Mouse (Mus musculus): ENCODE measurements around the gene Ctu2. TPM values are rescaled to one million over a fixed set of nuclear protein-coding genes. Genes with fewer than 3 reads are reported as not detected.
A peak's percentile ranks its signal among the peaks of the same experiment; 100 is the strongest.

The Ctu2 gene
- total RNA-seq (2021) = 10 to 100 TPM; 19.7 to 29.1 TPM

- intact Hi-C loops (cut with DNase I) = loop anchor here (2.0 kb wide), 1 partner anchor 99 kb away; the partner anchor contains the start of gene Zc3h18
- peak; percentile 91 to 96 for DNase-seq (ENCODE audit: low spot score in 2 of 2)
Observed at GRCm38 (mm10) chr8:122475580-122476320, at the start of gene Ctu2, which contains the start of gene Rnf166. TSS of gene Ctu2 (plus strand) at chr8:122476143. TSS of gene Rnf166 (minus strand) at chr8:122476064.

- DNase-seq (ENCODE audit: low spot score in 2 of 2) = no peak
- intact Hi-C loops (cut with DNase I) = no loop called here
Observed at GRCm38 (mm10) chr8:122426145-122426544, 49.8 kb upstream of the Ctu2 start.

DNA sequence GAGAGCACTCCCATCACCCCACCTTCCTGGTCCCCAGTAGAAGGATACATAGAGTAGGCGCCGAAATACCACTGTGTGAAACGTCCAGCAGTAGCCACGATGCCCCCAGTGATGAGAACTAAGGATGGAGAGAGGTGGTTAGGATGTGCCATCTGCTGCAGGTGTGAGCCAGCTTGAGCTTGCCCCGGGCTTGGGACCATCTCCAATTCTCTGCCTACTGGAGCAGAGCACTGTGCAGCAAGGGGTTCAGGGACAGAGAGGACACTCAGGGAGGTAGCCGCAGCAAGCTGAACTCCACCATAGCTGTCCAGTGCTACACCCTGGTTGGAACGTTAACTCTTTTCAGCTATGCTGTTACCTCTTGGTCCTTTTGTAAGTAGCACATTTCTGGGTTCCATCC, 48.3 kb upstream of the Ctu2 start:
- intact Hi-C loops (cut with DNase I) = no loop called here
- DNase-seq (ENCODE audit: low spot score in 2 of 2) = no peak

GRCm38 (mm10) chr8:122428163-122428562, 47.8 kb upstream of the Ctu2 start:
- DNase-seq (ENCODE audit: low spot score in 2 of 2) = no peak
- intact Hi-C loops (cut with DNase I) = no loop called here

- no peak for DNase-seq (ENCODE audit: low spot score in 2 of 2)
- intact Hi-C loops (cut with DNase I) = no loop called here
Observed at GRCm38 (mm10) chr8:122430058-122430636, 45.8 kb upstream of the Ctu2 start.

DNA sequence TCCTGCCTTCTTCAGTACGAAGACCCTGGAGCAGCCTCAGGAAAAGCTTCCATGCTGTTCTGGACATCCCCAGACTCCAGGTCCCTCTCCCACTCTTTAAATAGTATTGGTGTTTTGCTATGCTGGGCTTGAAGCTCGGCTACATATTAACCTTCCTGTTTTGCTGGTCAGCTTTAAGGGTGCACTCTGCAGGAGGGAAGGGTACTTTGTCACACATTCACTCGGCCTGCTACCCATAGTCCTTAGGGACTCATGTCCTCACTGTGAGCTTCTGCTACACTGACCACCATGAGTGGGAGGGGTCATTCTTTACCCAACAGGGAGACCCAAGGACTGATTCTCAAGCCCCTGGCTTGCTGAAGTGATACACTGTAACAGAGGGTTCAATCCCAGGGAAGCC, 45.3 kb upstream of the Ctu2 start:
- intact Hi-C loops (cut with DNase I) = no loop called here
- no peak for DNase-seq (ENCODE audit: low spot score in 2 of 2)

DNA sequence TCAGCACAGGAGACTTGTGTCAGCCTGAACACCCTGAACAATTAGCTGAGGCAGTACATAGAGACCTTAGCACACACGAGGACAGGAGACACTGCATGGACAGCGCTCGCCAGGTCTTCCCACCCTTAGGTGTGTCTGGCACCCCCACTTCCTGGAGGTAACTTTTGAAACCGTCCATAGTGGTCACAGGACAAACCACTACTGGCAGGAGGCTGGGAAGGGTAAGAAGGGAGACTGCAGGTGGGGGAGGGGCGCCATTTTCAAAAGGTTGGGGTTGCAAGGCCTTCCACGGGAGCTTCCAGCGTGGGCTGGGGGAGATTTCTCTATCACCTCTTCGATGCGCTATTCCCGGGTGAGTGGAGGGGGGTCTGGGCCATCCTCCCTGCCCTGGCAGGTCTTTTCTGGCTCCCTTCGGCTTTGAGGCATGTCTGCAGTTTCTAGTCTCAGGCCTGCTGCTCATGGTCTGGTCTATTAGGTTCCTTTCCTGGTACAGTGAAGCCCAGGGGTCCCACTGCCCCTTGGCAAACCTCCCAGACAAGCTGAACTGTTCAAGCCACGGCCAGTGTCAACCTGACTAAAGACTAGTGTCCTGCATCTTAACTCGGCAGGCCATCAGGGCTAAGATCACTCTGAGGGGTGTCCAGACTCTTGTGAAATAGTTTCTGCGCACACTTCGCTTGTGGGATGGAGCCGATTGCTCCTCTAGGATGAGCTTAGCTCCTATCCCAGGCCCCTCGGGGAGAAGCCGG, 44.1 kb upstream of the Ctu2 start:
- DNase-seq (ENCODE audit: low spot score in 2 of 2) = no peak
- intact Hi-C loops (cut with DNase I) = no loop called here

GRCm38 (mm10) chr8:122432443-122433268, 43.3 kb upstream of the Ctu2 start, which contains the start of gene Cyba:
TSS of gene Cyba (minus strand) at chr8:122432930.
- no peak for DNase-seq (ENCODE audit: low spot score in 2 of 2)
- intact Hi-C loops (cut with DNase I) = no loop called here

DNA sequence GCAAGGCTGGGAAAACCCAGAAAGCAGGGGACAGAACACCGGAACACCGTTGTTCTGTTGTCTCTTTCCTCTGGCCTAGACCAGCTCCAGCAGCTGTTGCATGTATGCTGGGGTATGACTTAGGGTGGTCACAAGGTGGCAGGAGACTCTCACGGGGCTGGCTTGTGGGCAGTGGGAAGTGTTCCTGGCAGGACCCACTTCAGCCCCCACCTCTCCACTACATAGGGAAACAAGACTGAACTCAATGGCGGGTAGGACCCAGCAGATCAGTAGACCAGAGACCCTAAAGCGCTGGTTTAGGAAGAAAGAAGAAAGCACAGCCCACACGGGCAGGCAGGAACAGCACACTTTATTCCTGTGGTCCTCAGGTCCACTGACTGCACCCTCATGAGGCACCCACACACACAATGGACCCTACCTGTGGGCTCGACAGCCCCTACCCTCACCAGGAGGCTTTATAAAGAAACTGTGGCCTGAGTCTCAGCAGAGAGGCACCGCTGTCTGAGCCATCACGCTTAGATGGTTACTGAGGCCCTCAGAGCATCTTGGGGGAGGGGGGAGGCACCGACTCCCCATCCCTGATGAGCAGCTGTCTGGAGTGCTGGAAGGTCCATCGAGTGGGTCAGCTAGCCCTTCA, 42.6 kb upstream of the Ctu2 start:
- intact Hi-C loops (cut with DNase I) = no loop called here
- DNase-seq (ENCODE audit: low spot score in 2 of 2) = no peak

GRCm38 (mm10) chr8:122435375-122435774, 40.6 kb upstream of the Ctu2 start:
- intact Hi-C loops (cut with DNase I) = no loop called here
- no peak for DNase-seq (ENCODE audit: low spot score in 2 of 2)

DNA sequence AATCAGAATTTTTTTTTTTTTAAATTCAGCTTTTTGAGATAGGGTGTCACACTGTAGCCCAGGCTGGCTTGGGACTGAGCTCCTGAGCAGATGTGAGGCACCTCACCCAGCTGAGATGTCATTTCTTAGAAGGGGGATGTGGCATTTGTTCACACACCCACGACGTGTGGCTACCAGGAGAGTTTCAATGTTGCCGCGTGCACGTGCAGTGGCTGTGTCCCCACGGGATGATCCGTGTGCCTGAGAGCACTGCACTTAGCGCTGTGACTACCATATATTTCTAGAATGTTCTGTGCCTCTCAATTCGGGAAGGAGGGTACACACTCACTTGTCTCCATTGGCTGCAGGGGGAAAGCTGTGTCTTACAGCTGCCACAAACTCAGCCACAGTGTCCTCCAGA, 39.8 kb upstream of the Ctu2 start:
- intact Hi-C loops (cut with DNase I) = no loop called here
- no peak for DNase-seq (ENCODE audit: low spot score in 2 of 2)

DNA sequence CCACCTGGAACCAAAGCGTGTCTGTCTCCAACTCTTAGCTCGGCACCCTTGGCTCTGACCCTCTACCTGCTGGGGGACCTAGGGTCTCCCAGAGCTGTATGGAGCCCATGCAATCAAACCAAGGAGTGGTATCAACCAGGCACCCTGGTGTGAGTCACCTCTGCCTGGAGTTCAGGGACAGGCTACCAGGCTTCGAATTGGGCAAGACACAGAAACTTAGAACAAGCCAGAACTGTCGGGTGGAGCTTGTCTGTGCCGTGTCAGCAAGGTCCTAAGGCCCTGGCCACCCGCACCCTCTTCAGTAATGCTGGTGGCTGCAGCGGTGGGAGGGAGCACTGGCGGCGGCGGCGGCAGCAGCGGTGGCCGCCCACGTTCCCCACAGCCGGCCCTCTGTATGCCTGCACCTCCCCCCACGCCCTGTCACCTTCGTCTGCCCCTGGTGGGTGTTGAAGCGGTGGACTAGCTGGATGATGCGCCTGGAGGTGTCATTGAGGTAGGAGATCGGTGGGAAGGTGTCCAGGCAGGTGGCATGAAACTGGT, 39.3 kb upstream of the Ctu2 start:
- no peak for DNase-seq (ENCODE audit: low spot score in 2 of 2)
- intact Hi-C loops (cut with DNase I) = no loop called here

GRCm38 (mm10) chr8:122437708-122438331, 38.1 kb upstream of the Ctu2 start:
- DNase-seq (ENCODE audit: low spot score in 2 of 2) = no peak
- intact Hi-C loops (cut with DNase I) = no loop called here

DNA sequence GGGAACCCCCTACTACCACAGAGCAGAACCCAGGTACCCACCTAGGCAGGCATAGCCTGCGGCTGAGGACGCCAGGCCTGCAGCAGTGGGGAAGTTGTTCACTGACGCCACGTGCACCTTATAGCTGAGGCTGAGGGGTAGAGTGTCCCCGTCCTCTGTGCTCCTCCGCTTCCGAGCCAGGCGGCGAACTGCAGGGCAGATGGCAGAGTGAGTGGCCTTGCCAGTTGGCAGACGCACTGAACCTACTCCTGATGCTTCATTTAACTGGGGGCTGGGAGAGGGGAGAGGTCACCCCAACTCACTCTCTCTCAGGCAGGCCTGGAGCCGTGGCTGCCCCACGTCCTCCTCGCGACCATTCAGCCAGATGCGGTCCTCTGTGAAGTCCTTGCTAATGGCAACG, 36.6 kb upstream of the Ctu2 start:
- intact Hi-C loops (cut with DNase I) = no loop called here

GRCm38 (mm10) chr8:122441326-122441725, 34.6 kb upstream of the Ctu2 start:
- no peak for DNase-seq (ENCODE audit: low spot score in 2 of 2)
- intact Hi-C loops (cut with DNase I) = no loop called here

More for the DNA sequence above, 36.6 kb upstream of the Ctu2 start:
- DNase-seq (ENCODE audit: low spot score in 2 of 2) = no peak

- intact Hi-C loops (cut with DNase I) = loop anchor here (2.0 kb wide), 1 partner anchor 66 kb away; the partner anchor contains the start of gene Zc3h18
- DNase-seq (ENCODE audit: low spot score in 2 of 2) = no peak
Observed at GRCm38 (mm10) chr8:122442356-122442755, 33.6 kb upstream of the Ctu2 start.

DNA sequence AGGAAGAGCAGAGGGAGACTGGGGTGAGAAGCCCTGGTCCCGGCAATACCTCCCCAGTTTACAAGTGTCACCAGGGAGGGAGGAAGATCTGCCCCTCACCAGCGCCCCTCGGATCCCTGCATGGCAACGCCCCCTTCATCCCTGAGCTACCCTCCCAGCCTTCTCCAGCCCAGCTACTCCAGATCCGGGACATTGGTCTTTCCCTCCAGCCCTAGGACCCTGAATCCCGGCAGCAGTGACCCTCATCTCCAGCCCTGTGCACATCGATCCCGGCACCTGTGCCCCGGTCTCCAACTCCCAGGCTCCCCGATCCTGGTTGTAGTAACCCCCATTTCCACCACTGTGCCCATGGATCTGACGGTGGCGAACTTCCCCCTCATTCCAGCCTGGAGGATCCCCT, 33.2 kb upstream of the Ctu2 start:
- intact Hi-C loops (cut with DNase I) = loop anchor here (2.0 kb wide), 1 partner anchor 66 kb away; the partner anchor contains the start of gene Zc3h18
- DNase-seq (ENCODE audit: low spot score in 2 of 2) = no peak

DNA sequence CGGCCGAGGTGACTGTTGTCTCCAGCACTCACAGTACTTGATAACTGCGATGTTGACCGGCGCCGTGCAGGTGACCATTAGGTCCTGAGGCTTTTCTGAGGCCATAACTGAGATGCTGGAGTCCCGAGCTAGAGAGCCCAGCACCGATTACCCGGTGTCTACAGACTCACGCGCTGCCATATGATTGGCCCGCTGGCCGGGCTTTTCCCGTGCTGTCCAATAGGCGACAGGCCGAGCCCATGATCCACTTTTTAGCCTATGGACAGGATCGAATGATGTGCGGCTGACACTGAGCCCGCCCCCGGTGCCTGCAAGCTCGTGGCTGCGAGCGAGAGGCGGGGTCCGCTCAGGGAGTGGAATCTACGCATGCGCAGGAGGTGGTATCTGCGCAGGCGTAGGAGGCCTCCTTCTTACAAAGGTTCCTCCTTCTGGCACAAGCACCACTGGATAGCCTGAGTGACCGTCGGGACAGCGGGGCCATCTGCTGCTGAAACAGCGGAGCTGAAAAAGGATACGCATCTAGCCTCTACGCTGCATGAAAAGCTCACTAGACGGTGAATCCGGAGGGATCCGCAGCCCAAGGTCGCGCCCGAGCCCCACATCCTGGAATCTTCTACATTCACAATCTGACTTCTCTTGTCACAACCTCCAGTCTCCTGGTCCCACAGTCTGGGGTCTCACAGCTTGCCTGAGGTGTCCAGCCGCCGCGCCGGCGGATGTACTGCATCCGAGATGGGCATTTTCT, 32.5 kb upstream of the Ctu2 start, which contains the start of gene Mvd:
TSS of gene Mvd (minus strand) at position 161 of the 745 bp plus-strand sequence.
- intact Hi-C loops (cut with DNase I) = loop anchor here (1.0 to 2.0 kb wide), 2 partner anchors 31 to 67 kb away; partner anchors contain the start of gene Zc3h18
- DNase-seq (ENCODE audit: low spot score in 2 of 2) = peak; percentile 100

Measured in left cerebral cortex, postnatal 36 days (tissue).